Mouse (Mus musculus) lung, postnatal 0 days (tissue): ENCODE measurements at regions not wholly inside any gene's neighbourhood (a gene's known extent, or its start where the extent isn't known, plus 50 kb on each side); places are given as distances from the start of the nearest gene placed in this dataset.
A peak's percentile ranks its signal among the peaks of the same experiment; 100 is the strongest.

Experiments used
- CTCF ChIP-seq: IDR thresholded peaks from 2 replicates; pipeline ENCODE4 v1.5.1; 2016; ENCODE audit warnings: antibody characterized with exemption, mild to moderate bottlenecking
- EP300 ChIP-seq: IDR thresholded peaks from 2 replicates; pipeline ENCODE4 v1.6.1; 2016; ENCODE audit warnings: antibody characterized with exemption, mild to moderate bottlenecking, control low read depth

GRCm38 (mm10) chr7:134527351-134527750 lies 141.9 kb upstream of the D7Ertd443e start:
- TF ChIP-seq EP300, result 0 out of 2 replicates have a peak, but pooled peaks have one; percentile 13
- TF ChIP-seq CTCF, result no peak
